Mouse (Mus musculus) right cerebral cortex, adult 18-20 months (tissue): ENCODE data around the gene Mettl7a1.
"Not testable (repeated sequence)": the region's sequence is repeated elsewhere in the genome, so short reads cannot be mapped to it uniquely, and the experiment has no call there.

Source experiments
- DNase-seq: peaks from one replicate; pipeline ENCODE4 v3.0.0; 2022; ENCODE audit warnings: mixed read lengths

Mettl7a1 gene

GRCm38 (mm10) chr15:100303428-100304018 is 417 bp upstream of the Mettl7a1 start:
- DNase-seq, result no peak

- DNase-seq, result no peak
Observed at GRCm38 (mm10) chr15:100306201-100306600, 2.3 kb downstream of the Mettl7a1 start.

- not testable (repeated sequence) for DNase-seq
Observed at GRCm38 (mm10) chr15:100307438-100308096, 3.6 kb downstream of the Mettl7a1 start.

GRCm38 (mm10) chr15:100312346-100312745 is 8.4 kb downstream of the Mettl7a1 start:
- no peak for DNase-seq

GRCm38 (mm10) chr15:100314448-100315145 is 10.7 kb downstream of the Mettl7a1 start:
- DNase-seq, result no peak

GRCm38 (mm10) chr15:100318014-100318671 is 14.2 kb downstream of the Mettl7a1 start:
- not testable (repeated sequence) for DNase-seq

GRCm38 (mm10) chr15:100319884-100320283 is 15.9 kb downstream of the Mettl7a1 start:
- no peak for DNase-seq

GRCm38 (mm10) chr15:100320295-100320905 is 16.5 kb downstream of the Mettl7a1 start:
- DNase-seq, result no peak

- no peak for DNase-seq
Observed at GRCm38 (mm10) chr15:100321134-100321533, 17.2 kb downstream of the Mettl7a1 start.

- DNase-seq, result peak; percentile 32
Observed at GRCm38 (mm10) chr15:100324021-100324591, 20.2 kb downstream of the Mettl7a1 start.

- DNase-seq, result no peak
Observed at GRCm38 (mm10) chr15:100325235-100325634, 21.3 kb downstream of the Mettl7a1 start.

- DNase-seq, result not testable (repeated sequence)
Observed at GRCm38 (mm10) chr15:100328089-100328488, 24.1 kb downstream of the Mettl7a1 start.

GRCm38 (mm10) chr15:100329336-100329735 is 25.4 kb downstream of the Mettl7a1 start:
- DNase-seq, result not testable (repeated sequence)

GRCm38 (mm10) chr15:100330739-100331138 is 26.8 kb downstream of the Mettl7a1 start:
- DNase-seq, result no peak

- not testable (repeated sequence) for DNase-seq
Observed at GRCm38 (mm10) chr15:100332077-100332961, 28.4 kb downstream of the Mettl7a1 start.

GRCm38 (mm10) chr15:100334629-100335028 is 30.7 kb downstream of the Mettl7a1 start, which contains the start of gene Mettl7a3:
TSS of gene Mettl7a3 (plus strand) at chr15:100334929.
- DNase-seq, result no peak

GRCm38 (mm10) chr15:100337328-100337727 is 33.4 kb downstream of the Mettl7a1 start:
- DNase-seq, result not testable (repeated sequence)

GRCm38 (mm10) chr15:100337847-100338246 is 33.9 kb downstream of the Mettl7a1 start:
- not testable (repeated sequence) for DNase-seq

- DNase-seq, result not testable (repeated sequence)
Observed at GRCm38 (mm10) chr15:100341314-100341980, 37.5 kb downstream of the Mettl7a1 start.

GRCm38 (mm10) chr15:100345484-100345883 is 41.5 kb downstream of the Mettl7a1 start:
- DNase-seq, result no peak

- no peak for DNase-seq
Observed at GRCm38 (mm10) chr15:100346761-100347160, 42.8 kb downstream of the Mettl7a1 start.
